Mouse (Mus musculus): ENCODE measurements around the gene Map3k5.

Map3k5 gene

DNA sequence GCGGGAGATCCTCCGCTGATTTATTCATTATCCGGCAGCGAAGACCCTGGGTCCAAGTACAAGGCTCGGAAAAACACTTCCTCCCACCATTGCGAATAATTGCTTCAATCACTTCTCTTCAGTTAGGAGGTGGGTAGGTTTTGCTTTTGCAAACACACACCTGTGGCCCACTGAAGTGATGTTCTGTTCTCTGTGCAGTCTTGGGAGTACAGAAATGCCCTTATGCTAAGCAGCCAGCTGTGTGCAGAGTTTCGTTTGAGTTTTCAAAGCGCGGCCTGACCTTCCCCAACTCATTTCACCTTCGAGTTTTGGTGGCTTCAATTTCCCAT, 987 bp downstream of the Map3k5 start:
- no peak for DNase-seq (ENCODE audit: extremely low read depth, low read depth, low spot score)

DNA sequence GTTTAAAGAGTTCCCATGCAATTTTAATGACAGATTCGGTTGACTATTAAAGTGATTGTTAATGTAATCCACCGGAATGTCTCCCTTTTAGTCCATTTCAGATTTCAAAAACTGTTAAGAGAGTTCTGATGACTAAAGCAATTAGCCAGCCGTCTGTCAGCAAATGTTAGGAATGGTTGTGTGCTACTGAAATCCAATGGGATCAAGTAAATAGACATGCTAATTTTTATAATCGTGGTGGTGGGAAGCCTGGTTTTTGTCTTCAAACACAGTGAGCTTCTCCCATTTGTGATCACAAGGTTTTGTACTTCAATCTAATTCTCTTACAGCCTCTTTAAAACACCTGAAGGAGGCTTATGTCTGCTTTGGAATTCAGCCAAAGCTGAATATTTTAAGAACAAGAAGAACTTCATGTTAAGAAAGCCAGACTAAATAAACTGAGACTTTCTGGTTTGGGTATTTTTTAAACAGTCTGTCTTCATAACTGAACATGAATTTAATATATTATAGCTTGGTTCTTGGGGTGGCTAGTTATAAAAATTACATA, 1.6 kb downstream of the Map3k5 start:
- DNase-seq (ENCODE audit: extremely low read depth, low read depth, low spot score): no peak

DNA sequence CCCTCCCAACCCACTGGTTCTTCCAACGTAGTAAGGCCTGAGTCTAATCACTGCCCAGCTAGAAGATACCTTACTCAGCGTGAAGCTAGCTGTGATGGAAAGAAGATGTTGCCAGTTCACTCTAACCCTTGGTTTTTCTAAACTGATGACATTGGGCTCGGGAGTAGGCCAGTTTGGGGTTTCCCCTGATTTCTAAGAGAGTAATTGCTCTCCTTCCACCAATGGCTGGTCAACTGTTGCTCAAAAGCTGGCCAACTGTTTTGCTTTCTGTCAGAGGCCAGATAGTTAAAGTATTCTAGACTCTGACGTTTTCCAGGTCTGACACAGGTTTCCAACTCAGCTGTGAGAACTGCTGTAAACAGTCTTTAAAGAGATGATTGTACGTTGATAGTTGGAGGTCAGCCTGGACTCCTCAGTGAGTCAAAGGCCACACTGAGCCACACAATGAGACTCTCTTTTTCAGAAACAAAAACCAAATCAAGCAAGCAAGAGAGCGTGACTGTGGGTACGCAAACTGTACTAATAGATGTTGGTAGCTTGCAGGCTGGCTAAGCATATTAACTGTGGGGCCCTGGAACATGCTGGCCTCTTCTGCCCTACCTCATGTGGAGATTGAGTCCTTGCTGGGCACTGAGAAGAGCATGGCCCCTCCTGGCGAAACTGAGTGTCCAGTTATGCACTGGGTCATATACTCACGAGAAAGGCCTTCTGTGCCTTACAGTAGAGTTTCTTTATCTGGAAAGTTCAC, 2.9 kb downstream of the Map3k5 start:
- DNase-seq (ENCODE audit: extremely low read depth, low read depth, low spot score): no peak

DNA sequence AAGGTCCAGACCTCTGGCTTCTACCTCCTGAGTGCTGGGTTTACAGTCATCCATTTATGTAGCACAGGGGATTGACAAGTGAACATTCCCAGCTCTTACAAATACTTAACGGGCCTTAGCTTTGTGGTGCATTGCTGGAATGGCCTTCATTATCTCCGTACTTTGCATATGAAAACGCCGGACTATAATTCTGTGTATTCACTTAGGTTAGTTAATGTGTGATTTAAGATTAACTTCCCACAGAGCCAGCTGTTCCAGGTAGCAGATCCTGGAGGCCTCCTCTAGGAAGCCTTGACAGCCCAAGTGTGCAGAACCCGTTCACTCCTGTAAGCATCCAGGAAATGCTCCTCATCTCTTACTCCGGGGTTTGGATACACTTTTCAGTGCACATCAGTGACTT, 4.5 kb downstream of the Map3k5 start:
- no peak for DNase-seq (ENCODE audit: extremely low read depth, low read depth, low spot score)

DNA sequence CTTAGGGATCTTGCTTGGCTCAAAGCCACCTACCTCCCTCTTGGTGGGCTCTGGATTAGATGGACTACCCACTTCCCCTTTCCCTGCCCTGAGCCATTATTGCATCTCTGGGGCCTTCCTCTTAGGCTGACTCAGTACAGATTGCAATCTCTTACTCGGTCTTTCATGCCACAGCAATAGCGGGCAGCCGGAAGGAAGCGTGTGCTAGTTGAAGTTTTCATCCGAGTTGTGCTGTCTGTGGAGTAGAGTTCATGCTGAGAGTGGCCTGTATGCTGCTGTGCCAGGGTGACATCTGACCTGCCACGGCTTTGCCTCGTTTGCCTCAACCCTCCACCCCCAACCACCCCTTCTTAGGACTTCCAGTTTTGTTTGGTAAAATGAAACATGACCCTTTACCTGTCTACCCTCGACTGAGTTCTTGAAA, 5.0 kb downstream of the Map3k5 start:
- no peak for DNase-seq (ENCODE audit: extremely low read depth, low read depth, low spot score)

DNA sequence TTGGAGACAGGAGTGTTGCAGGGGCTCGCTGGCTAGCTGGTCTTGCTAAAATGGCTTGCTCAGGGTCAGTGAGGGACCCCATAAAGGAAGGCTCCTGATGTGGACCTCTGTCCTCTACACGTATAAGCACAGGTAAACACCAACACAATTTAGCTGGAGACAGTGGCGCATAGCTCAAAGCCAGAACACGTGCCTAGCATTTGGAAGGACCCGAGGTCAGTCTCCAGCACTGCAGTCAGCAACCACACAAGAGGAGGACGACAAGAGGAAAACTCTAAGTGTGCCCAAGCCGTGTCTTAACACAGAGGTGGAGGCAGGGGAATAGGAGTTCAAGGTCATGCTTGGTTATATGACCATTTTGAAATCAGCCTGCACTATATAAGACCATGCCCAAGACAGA, 5.9 kb downstream of the Map3k5 start:
- DNase-seq (ENCODE audit: extremely low read depth, low read depth, low spot score): no peak

DNA sequence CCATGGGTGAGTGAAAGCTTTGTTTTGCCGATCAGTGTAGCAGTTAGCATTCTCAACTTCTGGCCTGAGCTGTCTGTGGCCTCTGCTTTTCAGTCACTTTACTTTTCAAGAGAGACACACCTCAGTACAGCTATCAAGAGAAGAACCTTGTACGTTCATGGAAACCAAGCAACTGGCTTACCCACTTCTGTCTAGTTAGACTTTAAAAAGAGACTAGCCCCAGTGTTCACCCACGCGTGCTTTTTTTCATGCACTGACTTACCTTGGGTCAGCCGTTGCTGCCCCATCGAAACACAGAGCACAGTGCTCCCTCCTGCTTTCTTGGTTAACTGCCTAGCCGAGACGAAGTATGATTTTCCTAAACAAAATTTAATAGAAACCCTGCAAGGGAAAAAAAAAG, 6.4 kb downstream of the Map3k5 start:
- DNase-seq (ENCODE audit: extremely low read depth, low read depth, low spot score): no peak

DNA sequence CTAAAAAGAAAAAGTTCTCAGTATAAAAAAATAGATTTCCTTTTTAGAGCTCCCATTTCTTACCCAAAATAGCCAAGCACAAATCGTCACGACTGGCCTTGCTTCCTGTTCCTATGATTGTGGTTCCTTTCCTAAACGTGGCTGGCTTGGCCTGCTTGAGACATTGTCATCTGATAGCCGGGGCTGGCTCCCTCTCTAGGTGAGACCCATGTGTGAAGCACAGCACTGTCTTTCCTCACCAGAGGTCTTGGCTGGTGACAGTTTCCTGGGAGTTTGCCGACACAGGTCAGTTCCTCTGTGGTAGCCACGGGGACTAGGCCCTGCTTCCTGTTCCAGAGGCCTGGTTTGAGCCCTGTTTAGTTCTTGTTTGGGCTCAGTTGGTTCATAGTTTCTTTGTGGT, 6.8 kb downstream of the Map3k5 start:
- no peak for DNase-seq (ENCODE audit: extremely low read depth, low read depth, low spot score)

DNA sequence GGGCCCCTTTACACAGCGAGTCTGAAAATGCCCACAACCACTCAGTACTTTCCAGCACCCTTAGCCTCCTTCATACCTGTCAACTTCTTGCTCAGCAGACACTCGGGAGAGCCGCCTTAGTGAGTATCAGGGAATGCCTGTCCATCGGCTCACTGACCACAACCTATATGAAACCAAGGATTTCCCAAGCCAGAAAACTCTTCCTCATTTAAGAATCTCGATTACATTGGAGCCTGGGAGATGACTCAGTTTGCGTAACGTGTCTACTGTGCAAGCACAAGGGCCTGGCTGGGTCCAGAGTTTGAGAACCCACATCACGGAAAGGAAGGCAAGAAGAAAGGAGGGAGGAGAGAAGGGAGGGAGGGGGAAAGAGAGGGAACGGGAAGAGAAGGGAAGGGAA, 7.6 kb downstream of the Map3k5 start:
- no peak for DNase-seq (ENCODE audit: extremely low read depth, low read depth, low spot score)

DNA sequence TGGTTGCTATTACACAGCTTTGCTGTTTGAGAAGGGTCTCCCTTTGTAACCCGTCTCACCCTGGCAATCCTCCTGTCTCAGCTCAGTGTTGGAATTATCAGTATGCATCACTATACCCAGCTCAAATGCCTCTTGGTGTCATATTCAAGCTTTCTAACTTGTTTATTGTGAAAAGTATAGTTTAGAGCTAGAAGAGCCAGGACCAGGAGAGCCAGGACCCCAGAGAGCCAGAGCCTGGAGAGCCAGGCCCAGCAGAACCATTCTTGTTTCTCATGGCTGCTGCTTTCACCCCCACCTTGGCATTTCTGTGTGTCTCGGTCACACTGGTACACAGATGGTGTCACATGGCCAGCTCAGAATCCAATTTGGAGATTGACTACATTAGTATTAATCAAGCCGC, 8.3 kb downstream of the Map3k5 start:
- DNase-seq (ENCODE audit: extremely low read depth, low read depth, low spot score): no peak

DNA sequence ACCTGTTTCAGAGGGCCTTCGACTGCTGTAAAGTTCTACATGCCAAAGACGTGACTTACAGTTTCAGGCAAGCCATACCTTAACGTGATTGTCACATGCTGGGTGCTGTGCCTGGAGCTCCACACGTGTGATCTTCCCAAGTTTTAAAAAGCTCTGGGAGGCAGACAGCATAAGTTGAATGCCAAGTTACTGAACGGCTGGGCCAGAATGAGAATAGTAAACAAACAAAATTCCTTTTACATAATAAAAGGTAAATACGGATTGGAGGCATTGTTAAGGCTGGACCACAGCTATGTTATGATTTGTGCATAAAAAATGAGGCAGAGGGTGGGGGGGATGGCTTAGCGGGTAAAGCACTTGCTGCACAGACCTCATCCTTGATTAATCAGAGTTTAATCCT, 11.4 kb downstream of the Map3k5 start:
- DNase-seq (ENCODE audit: extremely low read depth, low read depth, low spot score): no peak

DNA sequence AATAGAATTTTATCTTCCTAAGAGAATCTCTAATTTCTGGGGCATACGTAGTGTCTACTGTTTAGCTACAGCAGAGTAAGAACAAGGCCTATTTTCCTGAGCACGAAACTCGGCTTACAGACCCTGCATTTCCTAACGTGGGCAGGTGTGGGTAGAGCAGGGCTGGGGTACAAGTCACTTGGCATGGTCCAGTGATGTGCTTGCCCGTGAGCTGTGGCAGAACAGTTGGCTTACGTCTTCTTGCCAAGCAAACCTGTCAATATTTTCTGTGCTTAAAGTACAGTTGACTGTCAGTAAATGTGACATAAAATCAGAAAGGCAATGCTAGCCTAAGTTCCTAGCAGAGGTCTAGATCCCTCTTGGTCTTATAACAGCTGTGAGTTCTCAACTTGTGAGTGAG, 12.4 kb downstream of the Map3k5 start:
- DNase-seq (ENCODE audit: extremely low read depth, low read depth, low spot score): no peak

DNA sequence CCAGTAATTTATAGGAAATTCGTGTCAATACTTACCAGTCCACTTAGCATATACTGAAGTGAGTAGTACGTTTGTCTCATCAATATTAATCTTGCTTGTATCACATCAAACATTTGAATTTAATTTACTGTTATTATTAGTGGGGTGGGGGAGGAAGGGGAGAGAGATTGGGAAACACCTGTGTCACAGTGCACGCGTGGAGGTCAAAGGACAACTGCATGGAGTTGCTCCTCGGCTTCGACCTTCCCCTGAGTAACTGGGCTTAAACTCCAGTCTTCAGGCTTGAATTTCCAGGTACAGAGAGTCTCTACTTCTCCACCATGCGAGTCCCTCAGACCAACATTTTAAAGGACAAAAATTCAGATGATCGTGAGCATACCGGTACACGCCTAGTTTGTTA, 13.2 kb downstream of the Map3k5 start:
- DNase-seq (ENCODE audit: extremely low read depth, low read depth, low spot score): no peak

DNA sequence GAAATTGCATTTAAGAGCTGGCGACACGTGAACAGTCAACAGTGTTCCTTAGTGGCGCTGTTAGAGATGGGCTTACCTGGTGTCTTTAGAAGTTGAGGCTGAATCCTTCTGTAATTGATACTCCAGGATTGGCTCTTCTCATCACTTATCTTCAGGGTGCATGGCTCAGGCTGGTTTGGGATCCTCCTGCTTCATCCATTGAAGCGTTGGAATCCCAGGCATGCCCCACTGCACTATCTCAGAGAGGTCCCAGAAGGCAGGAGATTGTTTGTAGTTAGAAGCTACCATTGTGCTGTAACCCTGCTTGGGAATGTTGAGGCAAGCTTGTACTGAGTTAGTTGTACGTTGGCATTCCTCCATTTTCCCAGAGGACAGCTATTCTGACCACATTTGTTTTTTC, 13.6 kb downstream of the Map3k5 start:
- no peak for DNase-seq (ENCODE audit: extremely low read depth, low read depth, low spot score)

DNA sequence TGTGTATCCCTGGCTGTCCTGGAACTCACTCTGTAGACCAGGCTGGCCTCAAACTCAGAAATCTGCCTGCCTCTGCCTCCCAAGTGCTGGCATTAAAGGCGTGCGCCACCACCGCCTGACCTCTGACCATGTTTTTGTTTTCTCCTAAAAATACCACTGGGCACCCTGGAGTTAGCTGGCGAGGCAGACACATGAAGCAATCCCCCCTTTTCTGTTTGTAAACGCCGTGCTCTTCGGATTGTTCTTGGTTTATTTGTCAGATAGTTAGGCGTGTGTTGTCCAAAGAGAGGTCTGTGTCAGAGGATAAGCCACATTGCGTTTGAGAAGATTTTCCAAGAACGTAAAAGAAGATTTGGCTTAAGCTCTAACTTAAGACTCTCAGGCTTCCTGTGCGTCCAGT, 14.1 kb downstream of the Map3k5 start:
- DNase-seq (ENCODE audit: extremely low read depth, low read depth, low spot score): no peak

DNA sequence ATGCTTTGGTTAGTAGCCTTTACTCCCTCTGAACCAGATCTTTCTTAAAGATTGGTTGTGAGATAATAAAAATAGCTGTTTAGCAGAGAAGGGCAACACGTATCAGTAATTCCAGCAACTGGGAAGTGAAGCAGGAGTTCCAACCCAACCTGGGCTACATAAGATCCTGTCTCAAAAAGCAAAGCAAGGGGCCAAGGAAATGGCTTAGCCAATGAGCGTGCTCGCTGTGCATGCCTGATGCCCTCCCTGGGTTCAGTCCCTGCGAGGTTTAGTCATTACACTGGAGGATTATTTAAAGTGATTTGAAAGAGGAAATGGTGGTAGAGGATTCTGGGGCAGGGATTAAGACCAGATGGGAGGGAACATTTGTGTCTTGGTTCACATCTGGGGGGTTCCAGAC, 14.8 kb downstream of the Map3k5 start:
- DNase-seq (ENCODE audit: extremely low read depth, low read depth, low spot score): no peak

DNA sequence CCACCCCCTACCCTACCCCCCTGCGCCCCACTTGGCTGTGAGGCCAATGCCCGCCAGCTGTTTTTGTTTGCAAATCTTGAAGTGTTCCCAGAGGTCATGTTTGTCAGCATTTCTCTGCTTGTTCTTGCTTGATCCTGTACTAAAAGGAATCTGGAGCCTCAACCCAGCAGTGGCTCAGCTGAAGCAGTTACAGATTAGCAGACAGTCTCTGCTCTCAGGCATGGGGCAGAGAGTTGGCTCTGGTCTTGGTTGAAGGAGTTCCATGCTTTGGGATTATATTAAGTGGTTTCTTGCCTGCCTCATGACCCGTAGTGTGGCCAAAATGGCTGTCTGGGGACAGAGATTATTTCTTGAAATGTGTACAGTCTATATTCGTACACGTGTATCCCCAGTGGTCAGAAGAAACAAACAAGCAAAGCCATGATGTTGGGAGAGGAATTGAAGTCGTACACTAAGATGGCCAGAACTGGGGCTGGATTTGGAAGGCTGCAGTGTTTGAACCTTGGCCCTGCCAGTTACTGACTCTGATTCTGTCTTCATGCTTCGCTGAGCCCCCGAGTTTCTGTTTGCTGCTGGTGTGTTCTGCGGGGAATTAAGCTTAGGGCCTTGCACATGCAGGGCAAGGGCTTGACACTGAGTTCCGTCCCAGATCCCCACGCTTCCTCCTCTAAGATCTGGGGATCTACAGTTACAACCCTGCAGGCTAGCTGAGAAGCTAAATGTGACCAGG, 18.9 kb downstream of the Map3k5 start:
- DNase-seq (ENCODE audit: extremely low read depth, low read depth, low spot score): no peak

DNA sequence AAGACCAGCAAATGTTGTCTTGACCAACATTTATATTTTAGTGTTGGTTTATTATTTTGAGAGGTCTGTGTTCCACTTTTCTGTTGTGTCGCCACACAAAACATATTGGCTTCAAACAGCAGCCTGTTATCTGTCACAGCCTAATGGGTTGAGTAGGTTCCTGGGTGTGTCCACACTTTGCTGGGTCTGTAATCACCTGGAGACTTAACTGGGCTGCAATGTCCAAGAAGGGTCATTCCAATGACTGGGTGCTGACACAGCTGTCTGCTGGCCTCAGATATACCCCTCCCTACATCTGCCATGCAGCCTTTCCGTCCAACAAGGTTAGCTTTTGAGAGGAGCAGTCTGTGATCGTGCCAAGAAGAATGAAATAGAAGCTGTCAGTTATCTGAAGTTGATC, 20.3 kb downstream of the Map3k5 start:
- no peak for DNase-seq (ENCODE audit: extremely low read depth, low read depth, low spot score)

DNA sequence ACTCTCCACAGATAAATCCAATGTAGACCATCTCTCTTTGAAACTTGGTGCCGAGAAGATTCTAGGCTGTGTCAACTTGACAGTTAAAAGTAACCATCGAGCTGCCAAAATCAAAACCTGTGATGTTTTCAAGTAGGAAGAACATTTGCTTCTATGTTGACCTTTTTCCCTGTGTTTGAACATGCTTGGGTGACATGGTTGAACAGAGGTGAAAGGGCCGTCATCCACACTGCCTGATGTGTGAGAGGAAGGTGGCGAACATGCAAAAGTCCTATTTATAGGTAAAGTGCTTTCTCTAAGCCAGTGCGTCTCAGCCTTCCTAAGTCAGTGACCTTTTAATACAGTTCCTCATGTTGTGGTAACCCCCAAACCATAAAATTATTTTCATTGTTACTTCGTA, 21.5 kb downstream of the Map3k5 start:
- no peak for DNase-seq (ENCODE audit: extremely low read depth, low read depth, low spot score)

DNA sequence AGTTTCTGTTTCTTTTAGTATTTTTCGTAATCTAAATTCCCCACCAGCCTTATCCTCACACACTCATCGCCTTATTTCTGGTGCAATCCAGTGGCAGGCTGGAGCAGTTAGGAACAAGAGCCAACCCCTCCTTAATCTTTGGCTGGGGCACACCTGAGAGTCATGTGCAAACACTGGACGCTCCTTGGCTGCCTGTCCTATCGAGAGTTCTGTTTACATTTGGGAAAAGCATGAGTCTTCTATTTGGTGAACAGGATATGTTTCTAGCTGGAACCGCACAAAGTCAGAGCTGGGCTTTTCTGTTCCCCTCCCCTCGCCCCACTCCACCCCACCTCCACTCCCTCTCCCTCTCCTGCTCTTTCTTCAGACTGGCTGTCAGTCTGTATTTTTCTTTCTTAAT, 22.5 kb downstream of the Map3k5 start:
- DNase-seq (ENCODE audit: extremely low read depth, low read depth, low spot score): no peak

DNA sequence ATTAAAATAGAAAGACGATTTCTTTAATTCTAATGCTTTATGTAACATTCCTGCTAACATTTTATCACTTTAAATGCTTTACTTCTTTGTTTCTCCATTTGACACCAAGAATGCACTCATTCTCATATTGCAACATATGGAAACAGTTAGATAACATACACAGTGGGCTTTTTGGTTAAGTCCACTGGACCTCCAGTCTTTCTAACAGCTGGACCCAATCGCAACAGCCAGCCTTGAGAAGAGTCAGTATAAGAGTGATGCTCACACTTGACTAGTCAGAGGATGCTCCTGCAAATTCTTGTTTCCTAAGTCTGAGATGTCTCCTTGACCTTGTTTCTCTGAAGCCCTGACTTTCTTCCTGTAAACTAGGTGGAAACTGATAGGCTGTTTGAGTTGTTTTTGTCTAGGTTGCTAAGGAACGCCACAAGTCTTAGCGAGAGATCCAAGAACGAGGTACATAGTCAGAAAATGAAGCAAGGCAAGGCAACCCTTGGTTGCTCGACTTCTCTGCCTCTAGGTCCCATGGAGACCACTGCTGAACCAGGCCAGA, 26.6 kb downstream of the Map3k5 start:
- DNase-seq (ENCODE audit: extremely low read depth, low read depth, low spot score): no peak

DNA sequence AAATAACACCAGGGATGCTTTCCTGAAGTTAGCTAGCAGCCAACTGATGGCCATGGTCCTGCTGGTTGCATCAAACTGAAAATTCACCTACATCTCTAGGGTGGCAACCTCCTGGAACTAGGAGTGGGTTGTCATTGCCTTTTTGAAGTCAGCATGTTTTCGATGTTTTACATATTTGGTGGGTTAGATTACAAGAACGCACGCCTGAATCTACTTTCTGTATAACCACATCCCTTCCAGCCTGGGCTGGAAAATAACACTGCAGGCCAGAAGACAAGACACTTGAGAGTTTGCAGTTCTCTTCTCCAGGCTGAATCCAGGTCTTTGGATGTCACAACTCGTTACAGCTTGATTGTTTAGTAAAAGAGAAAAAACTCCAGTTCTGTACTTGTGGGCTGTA, 28.5 kb downstream of the Map3k5 start:
- no peak for DNase-seq (ENCODE audit: extremely low read depth, low read depth, low spot score)

Measured in fat pad, adult 2 months (tissue).